Mouse (Mus musculus): ENCODE data around the gene Gpr62. TPM values are rescaled to one million over a fixed set of nuclear protein-coding genes. Genes with fewer than 3 reads are reported as not detected.

The Gpr62 gene
- polyA plus RNA-seq, 1 experiment from 2014 or later, result 0.11 TPM

GRCm38 (mm10) chr9:106421865-106422160 is 43.9 kb downstream of the Gpr62 start:
- no peaks in the 10 kb centered on the region for H3K9me3 ChIP-seq (replicated peaks)
- peak overlapping the region; percentile 85 for H3K27ac ChIP-seq (replicated peaks)
- H3K27me3 ChIP-seq (ENCODE audit: low read depth, poor library complexity, severe bottlenecking), result peaks cover 22% of the 10 kb centered on the region
- WGBS, result 0% methylated on average over 3 of the region's 3 CpGs
- no peaks in the 10 kb centered on the region for H3K36me3 ChIP-seq
- peak overlapping the region; percentile 38 for H3K4me3 ChIP-seq
- peaks cover 53% of the 10 kb centered on the region for H3K4me1 ChIP-seq
- peak; percentile 90 for DNase-seq (ENCODE audit: low spot score)

- 4% methylated on average over 18 of the region's 18 CpGs for WGBS
- no peaks in the 10 kb centered on the region for H3K36me3 ChIP-seq
- H3K9me3 ChIP-seq (replicated peaks), result no peaks in the 10 kb centered on the region
- H3K27me3 ChIP-seq (ENCODE audit: low read depth, poor library complexity, severe bottlenecking), result peaks cover 22% of the 10 kb centered on the region
- peak overlapping the region; percentile 38 for H3K4me3 ChIP-seq
- DNase-seq (ENCODE audit: low spot score), result no peak
- peaks cover 53% of the 10 kb centered on the region for H3K4me1 ChIP-seq
- peak overlapping the region; percentile 85 for H3K27ac ChIP-seq (replicated peaks)
Observed at GRCm38 (mm10) chr9:106421033-106421864, 44.5 kb downstream of the Gpr62 start.

- 0% methylated on average over 2 of the region's 2 CpGs for WGBS
- H3K36me3 ChIP-seq, result no peaks in the 10 kb centered on the region
- DNase-seq (ENCODE audit: low spot score), result peak; percentile 88
- H3K4me3 ChIP-seq, result peak overlapping the region; percentile 38; the same call in 1 of the 2 replicates
- H3K9me3 ChIP-seq (replicated peaks), result no peaks in the 10 kb centered on the region
- H3K27ac ChIP-seq (replicated peaks), result peak overlapping the region; percentile 85
- peaks cover 53% of the 10 kb centered on the region for H3K4me1 ChIP-seq
- H3K27me3 ChIP-seq (ENCODE audit: low read depth, poor library complexity, severe bottlenecking), result peaks cover 22% of the 10 kb centered on the region
Observed at GRCm38 (mm10) chr9:106420608-106421007, 45.1 kb downstream of the Gpr62 start.

GRCm38 (mm10) chr9:106417841-106418625 is 47.7 kb downstream of the Gpr62 start:
- Histone ChIP-seq H3K27ac (replicated peaks) (peak overlapping the region; percentile 81), H3K36me3 (no peaks in the 10 kb centered on the region), H3K4me1 (peaks cover 53% of the 10 kb centered on the region), H3K27me3 (ENCODE audit: low read depth, poor library complexity, severe bottlenecking) (peaks cover 22% of the 10 kb centered on the region), H3K4me3 (peak overlapping the region; percentile 46), H3K9me3 (replicated peaks) (no peaks in the 10 kb centered on the region)
- peak; percentile 63 for DNase-seq (ENCODE audit: low spot score)
- 18% methylated on average over 29 of the region's 29 CpGs for WGBS

- 86% methylated on average over 6 of the region's 6 CpGs for WGBS
- no peak for DNase-seq (ENCODE audit: low spot score)
- Histone ChIP-seq H3K27ac (replicated peaks) (peak overlapping the region; percentile 81; the same call in 1 of the 2 replicates), H3K36me3 (no peaks in the 10 kb centered on the region), H3K4me3 (no peak overlapping the region), H3K4me1 (peaks cover 48% of the 10 kb centered on the region), H3K9me3 (replicated peaks) (no peaks in the 10 kb centered on the region), H3K27me3 (ENCODE audit: low read depth, poor library complexity, severe bottlenecking) (peaks cover 22% of the 10 kb centered on the region)
Observed at GRCm38 (mm10) chr9:106416826-106417225, 48.9 kb downstream of the Gpr62 start.

Other genes with a start within 250 kb of the Gpr62 start
- 0.05 TPM in 1 of 2 replicates, not detected in the other for gene Tlr9, start 243.3 kb downstream of the Gpr62 start, polyA plus RNA-seq (2016; fragmentation: Nextera tagmentation; extraction: Ambion mirVana)
- 71.1 and 82.7 TPM in 2 replicates for gene Alas1, start 217.3 kb downstream of the Gpr62 start, polyA plus RNA-seq (2016; fragmentation: Nextera tagmentation; extraction: Ambion mirVana)
- gene Poc1a, start 184.9 kb downstream of the Gpr62 start, polyA plus RNA-seq (2016; fragmentation: Nextera tagmentation; extraction: Ambion mirVana), result 38.1 and 46.6 TPM in 2 replicates
- 11.4 and 14.1 TPM in 2 replicates for gene Dusp7, start 97.3 kb downstream of the Gpr62 start, polyA plus RNA-seq (2016; fragmentation: Nextera tagmentation; extraction: Ambion mirVana)
- gene Rpl29, start 36.5 kb downstream of the Gpr62 start, polyA plus RNA-seq (2016; fragmentation: Nextera tagmentation; extraction: Ambion mirVana), result 872 and 1,015 TPM in 2 replicates
- 39.3 and 42.6 TPM in 2 replicates for gene Acy1, start 27.6 kb downstream of the Gpr62 start, polyA plus RNA-seq (2016; fragmentation: Nextera tagmentation; extraction: Ambion mirVana)
- gene Abhd14b, start 18.5 kb downstream of the Gpr62 start, polyA plus RNA-seq (2016; fragmentation: Nextera tagmentation; extraction: Ambion mirVana), result 5.2 TPM in 2 replicates
- 37.7 TPM in 2 replicates for gene Abhd14a, start 18.3 kb downstream of the Gpr62 start, polyA plus RNA-seq (2016; fragmentation: Nextera tagmentation; extraction: Ambion mirVana)
- 385 and 386 TPM in 2 replicates for gene Pcbp4, start 12.6 kb downstream of the Gpr62 start, polyA plus RNA-seq (2016; fragmentation: Nextera tagmentation; extraction: Ambion mirVana)
- 69.9 and 74.9 TPM in 2 replicates for gene Rrp9, start 10.0 kb upstream of the Gpr62 start, polyA plus RNA-seq (2016; fragmentation: Nextera tagmentation; extraction: Ambion mirVana)
- 1.9 and 2.7 TPM in 2 replicates for gene Parp3, start 11.0 kb upstream of the Gpr62 start, polyA plus RNA-seq (2016; fragmentation: Nextera tagmentation; extraction: Ambion mirVana)
- gene Iqcf1, start 34.0 kb upstream of the Gpr62 start, polyA plus RNA-seq (2016; fragmentation: Nextera tagmentation; extraction: Ambion mirVana), result not detected in 2 replicates
- gene Iqcf5, start 48.6 kb upstream of the Gpr62 start, polyA plus RNA-seq (2016; fragmentation: Nextera tagmentation; extraction: Ambion mirVana), result 0.27 TPM in 1 of 2 replicates, not detected in the other
- gene Iqcf3, start 95.7 kb upstream of the Gpr62 start, polyA plus RNA-seq (2016; fragmentation: Nextera tagmentation; extraction: Ambion mirVana), result not detected in 2 replicates
- gene Iqcf4, start 105.1 kb upstream of the Gpr62 start, polyA plus RNA-seq (2016; fragmentation: Nextera tagmentation; extraction: Ambion mirVana), result not detected in 2 replicates
- not detected in 2 replicates for gene Iqcf6, start 160.6 kb upstream of the Gpr62 start, polyA plus RNA-seq (2016; fragmentation: Nextera tagmentation; extraction: Ambion mirVana)
- 11.8 and 18.9 TPM in 2 replicates for gene Grm2, start 190.1 kb upstream of the Gpr62 start, polyA plus RNA-seq (2016; fragmentation: Nextera tagmentation; extraction: Ambion mirVana)
- gene Tex264, start 220.0 kb upstream of the Gpr62 start, polyA plus RNA-seq (2016; fragmentation: Nextera tagmentation; extraction: Ambion mirVana), result 26.4 and 30.2 TPM in 2 replicates

Data from midbrain, embryonic 10.5 days (tissue).